Mouse (Mus musculus) forebrain, embryonic 15.5 days (tissue): ENCODE results near the gene Ndufc2. TPM values are rescaled to one million over a fixed set of nuclear protein-coding genes. Genes with fewer than 3 reads are reported as not detected.
"Not testable (repeated sequence)": the region's sequence is repeated elsewhere in the genome, so short reads cannot be mapped to it uniquely, and the experiment has no call there.

Experiments
- ATAC-seq: fragments of 200-750 bp; cut with Nextera tagmentation; replicated peaks from 2 replicates; pipeline ENCODE4 v1.8.0; 2017; ENCODE audit warnings: mild to moderate bottlenecking, moderate TSS enrichment, moderate library complexity
- H3K27ac ChIP-seq: fragments of 300-500 bp; sonication (generic); replicated peaks from 2 replicates; pipeline ENCODE4 v1.5.1; 2015; ENCODE audit warnings: mild to moderate bottlenecking, inconsistent platforms
- H3K27me3 ChIP-seq: fragments of 300-500 bp; sonication (generic); 2 replicates; pipeline ENCODE4 v1.6.1; 2015; ENCODE audit warnings: inconsistent platforms
- H3K36me3 ChIP-seq: fragments of 300-500 bp; sonication (generic); 2 replicates; pipeline ENCODE4 v1.6.1; 2015; ENCODE audit warnings: mild to moderate bottlenecking, inconsistent platforms
- H3K4me1 ChIP-seq: fragments of 300-500 bp; sonication (generic); 2 replicates; pipeline ENCODE4 v1.6.1; 2015; ENCODE audit warnings: inconsistent platforms
- H3K4me2 ChIP-seq: fragments of 300-500 bp; sonication (generic); replicated peaks from 2 replicates; pipeline ENCODE4 v1.6.1; 2015; ENCODE audit warnings: mild to moderate bottlenecking, inconsistent platforms
- H3K4me3 ChIP-seq: fragments of 300-500 bp; sonication (generic); 2 replicates; pipeline ENCODE4 v1.5.1; 2015; ENCODE audit warnings: mild to moderate bottlenecking, inconsistent platforms
- H3K9ac ChIP-seq: fragments of 300-500 bp; sonication (generic); replicated peaks from 2 replicates; pipeline ENCODE4 v1.6.1; 2015; ENCODE audit warnings: mild to moderate bottlenecking, inconsistent platforms
- H3K9me3 ChIP-seq: fragments of 300-500 bp; sonication (generic); 2 replicates; pipeline ENCODE4 v1.6.1; 2016; ENCODE audit warnings: inconsistent platforms
- WGBS: fragments of 180-500 bp; shearing (Covaris S2); methylation state at CpG from one replicate; pipeline ENCODE4 v1.1.7; 2015; ENCODE audit warnings: mixed read lengths; 5-methylcytosine and 5-hydroxymethylcytosine counted together
- polyA plus RNA-seq: library from polyadenylated mRNA; unstranded; fragments of >200 nt; fragmentation: Nextera tagmentation; extraction: Ambion mirVana; gene quantifications from 2 replicates; pipeline ENCODE4 v1.2.1, GENCODE M21; 2015

The Ndufc2 gene
- polyA plus RNA-seq, 1 experiment from 2014 or later, result 460 TPM

DNA sequence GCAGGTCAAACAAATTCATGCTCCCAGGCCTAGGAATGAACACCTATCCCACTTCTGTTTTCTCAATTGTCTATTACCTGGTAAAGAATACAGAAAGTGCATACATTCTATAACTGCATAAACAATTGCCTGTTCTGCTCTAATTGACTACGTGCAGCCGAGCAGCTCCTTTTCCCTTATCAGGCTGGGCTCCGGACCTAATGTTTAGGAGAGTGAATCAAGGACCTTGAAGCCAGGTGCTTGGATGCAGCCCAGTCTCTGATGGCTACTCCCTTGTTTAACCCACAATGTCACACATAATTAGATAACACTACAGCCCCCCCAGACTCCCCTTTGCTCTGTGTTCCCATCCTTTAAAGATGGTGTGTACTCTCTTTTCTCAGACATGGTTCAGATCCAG is 33.7 kb downstream of the Ndufc2 start:
- WGBS, result 59% methylated on average over 3 of the region's 3 CpGs
- not testable (repeated sequence) for H3K27me3 ChIP-seq, ATAC-seq

DNA sequence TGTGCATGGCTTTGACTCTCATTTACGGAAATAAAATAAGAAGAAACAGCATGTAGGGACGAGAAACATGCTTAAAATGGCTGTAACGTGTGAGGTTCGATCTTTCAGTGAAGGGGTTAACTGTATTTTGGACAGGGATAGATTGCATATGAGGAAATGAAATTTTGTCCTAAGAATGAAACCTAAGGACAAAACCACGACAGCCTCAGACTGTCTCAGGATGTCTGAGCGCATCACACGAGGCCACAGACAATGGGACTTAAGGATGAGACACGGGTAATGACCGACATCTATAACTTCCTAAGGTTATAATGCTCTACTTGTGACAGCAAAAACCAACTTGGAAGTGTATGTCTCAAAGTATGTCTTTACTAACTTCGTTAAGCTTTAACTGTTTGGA is 34.7 kb downstream of the Ndufc2 start:
- Histone ChIP-seq H3K9me3 (no peaks in the 10 kb centered on the region), H3K9ac (no peak overlapping the region), H3K27ac (no peak overlapping the region), H3K4me1 (peaks cover 14% of the 10 kb centered on the region), H3K27me3 (no peaks in the 10 kb centered on the region), H3K36me3 (no peaks in the 10 kb centered on the region), H3K4me3 (no peak overlapping the region), H3K4me2 (no peak overlapping the region)
- ATAC-seq, result no peak
- WGBS, result 83% methylated on average over 10 of the region's 10 CpGs

More for the DNA sequence above, 33.7 kb downstream of the Ndufc2 start:
- H3K4me3 ChIP-seq, H3K36me3 ChIP-seq, H3K9me3 ChIP-seq, H3K9ac ChIP-seq, H3K27ac ChIP-seq, H3K4me2 ChIP-seq: not testable (repeated sequence)
- H3K4me1 ChIP-seq, result peaks cover 20% of the 10 kb centered on the region

DNA sequence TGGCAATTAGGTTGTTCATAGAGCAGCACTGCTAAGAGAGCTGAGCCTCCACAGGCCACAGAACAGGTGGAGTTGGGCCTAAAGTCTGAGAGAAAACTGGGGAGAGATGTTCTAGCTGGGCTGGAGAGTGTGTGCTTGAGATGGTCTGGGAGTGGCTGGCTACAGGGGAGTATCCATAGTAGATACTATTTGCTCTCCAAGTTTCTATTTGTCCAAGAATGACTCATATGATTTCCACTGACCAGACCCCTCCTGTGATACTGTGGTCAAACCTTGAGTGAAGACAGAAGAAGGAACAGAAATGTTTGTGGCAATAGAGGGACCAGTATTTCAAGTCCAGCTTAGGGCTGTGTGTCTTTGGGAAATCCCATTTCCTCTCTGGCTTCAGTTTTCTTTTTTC is 39.2 kb downstream of the Ndufc2 start:
- no peaks in the 10 kb centered on the region for H3K36me3 ChIP-seq
- no peak overlapping the region for H3K4me3 ChIP-seq
- peaks cover 3% of the 10 kb centered on the region; the same call in 1 of the 2 replicates for H3K4me1 ChIP-seq
- H3K9me3 ChIP-seq, result no peaks in the 10 kb centered on the region
- no peak for ATAC-seq
- no peaks in the 10 kb centered on the region for H3K27me3 ChIP-seq
- H3K27ac ChIP-seq, result no peak overlapping the region
- no peak overlapping the region for H3K9ac ChIP-seq
- H3K4me2 ChIP-seq, result no peak overlapping the region

DNA sequence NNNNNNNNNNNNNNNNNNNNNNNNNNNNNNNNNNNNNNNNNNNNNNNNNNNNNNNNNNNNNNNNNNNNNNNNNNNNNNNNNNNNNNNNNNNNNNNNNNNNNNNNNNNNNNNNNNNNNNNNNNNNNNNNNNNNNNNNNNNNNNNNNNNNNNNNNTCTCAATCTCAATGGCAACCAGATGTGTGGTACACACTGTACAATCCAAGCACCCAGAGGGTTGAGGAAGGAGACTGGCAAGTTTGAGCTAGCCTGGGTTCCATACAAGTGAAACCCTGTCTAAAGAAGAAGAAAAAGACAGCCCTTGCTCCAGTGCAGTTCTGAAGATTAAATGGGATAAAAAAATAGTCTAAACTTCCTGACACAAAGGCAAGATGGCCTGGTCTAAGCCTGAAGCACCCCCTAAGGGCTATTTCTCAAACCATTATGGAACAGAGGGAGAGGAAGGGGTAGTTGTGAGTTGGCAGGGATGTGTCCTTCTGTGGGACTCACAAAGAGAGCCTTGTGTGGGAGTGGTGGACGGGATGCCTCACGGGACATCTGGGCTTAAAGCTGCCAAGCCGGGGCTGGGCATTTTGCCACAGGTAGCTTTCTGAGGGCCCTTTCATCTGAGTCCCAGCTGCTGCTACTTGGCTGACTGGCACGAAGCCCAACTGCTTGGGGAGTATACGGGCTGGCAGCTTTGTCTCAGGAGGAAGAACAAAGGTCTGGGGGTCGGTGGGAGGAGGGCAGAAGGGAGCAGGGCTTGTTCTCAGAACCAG is 46.5 kb downstream of the Ndufc2 start:
- peaks cover 16% of the 10 kb centered on the region for H3K4me1 ChIP-seq
- H3K27ac ChIP-seq, result peak overlapping the region; percentile 96
- H3K4me2 ChIP-seq, result no peak overlapping the region
- no peaks in the 10 kb centered on the region for H3K36me3 ChIP-seq
- no peaks in the 10 kb centered on the region for H3K27me3 ChIP-seq
- no peaks in the 10 kb centered on the region for H3K9me3 ChIP-seq
- peak; percentile 96 for ATAC-seq
- WGBS, result 10% methylated on average over 6 of the region's 6 CpGs
- no peak overlapping the region for H3K4me3 ChIP-seq
- H3K9ac ChIP-seq, result 0 out of 2 replicates have a peak overlapping the region, but pooled peaks have one; percentile 1

DNA sequence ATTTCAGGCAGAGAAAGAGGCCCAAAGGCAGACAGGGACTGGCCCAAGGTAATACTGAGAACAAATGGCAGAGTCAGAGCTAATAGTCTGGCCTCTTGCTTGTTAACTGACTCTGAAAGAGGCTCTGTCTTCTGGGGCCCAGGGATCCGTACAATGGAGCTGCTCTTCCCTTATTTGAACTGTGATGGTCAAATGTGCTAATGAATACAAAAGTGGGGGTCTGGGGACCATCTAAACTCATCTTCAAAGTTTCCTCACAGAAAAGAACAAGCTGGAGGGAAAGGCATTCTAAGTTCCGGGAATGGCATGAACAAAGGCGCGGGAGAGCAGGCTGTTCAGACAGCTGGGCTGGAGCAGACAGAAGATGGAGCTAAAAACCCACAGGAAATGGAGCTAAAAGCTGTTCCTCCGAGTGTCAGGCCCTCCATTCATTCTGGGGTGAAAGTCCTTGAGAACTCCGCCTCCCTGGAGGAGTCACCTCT is 47.3 kb downstream of the Ndufc2 start:
- Histone ChIP-seq H3K36me3 (no peaks in the 10 kb centered on the region), H3K9ac (0 out of 2 replicates have a peak overlapping the region, but pooled peaks have one; percentile 1), H3K27ac (peak overlapping the region; percentile 96), H3K9me3 (no peaks in the 10 kb centered on the region), H3K4me1 (peaks cover 16% of the 10 kb centered on the region), H3K27me3 (no peaks in the 10 kb centered on the region), H3K4me3 (no peak overlapping the region), H3K4me2 (no peak overlapping the region)
- WGBS, result 21% methylated on average over 6 of the region's 6 CpGs
- peak; percentile 57 for ATAC-seq

DNA sequence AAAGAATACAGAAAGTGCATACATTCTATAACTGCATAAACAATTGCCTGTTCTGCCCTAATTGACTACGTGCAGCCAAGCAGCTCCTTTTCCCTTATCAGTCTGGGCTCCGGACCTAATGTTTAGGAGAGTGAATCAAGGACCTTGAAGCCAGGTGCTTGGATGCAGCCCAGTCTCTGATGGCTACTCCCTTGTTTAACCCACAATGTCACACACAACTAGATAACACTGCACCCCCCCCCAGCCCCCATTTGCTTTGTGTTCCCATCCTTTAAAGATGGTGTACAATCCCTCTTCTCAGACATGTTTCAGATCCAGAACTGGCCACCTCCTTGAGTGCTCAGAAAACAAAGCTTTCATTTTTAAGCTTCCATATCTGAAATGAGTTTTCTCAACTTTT is 51.2 kb downstream of the Ndufc2 start, which contains the start of gene Kctd14:
Gene Kctd14, plus strand, starts transcription at position 301 of the 400 bp plus-strand sequence.
- not testable (repeated sequence) for H3K4me3 ChIP-seq, H3K36me3 ChIP-seq, H3K27me3 ChIP-seq, H3K4me2 ChIP-seq, ATAC-seq, H3K9me3 ChIP-seq, H3K9ac ChIP-seq, H3K27ac ChIP-seq
- 75% methylated on average over 2 of the region's 2 CpGs for WGBS
- peaks cover 27% of the 10 kb centered on the region for H3K4me1 ChIP-seq

DNA sequence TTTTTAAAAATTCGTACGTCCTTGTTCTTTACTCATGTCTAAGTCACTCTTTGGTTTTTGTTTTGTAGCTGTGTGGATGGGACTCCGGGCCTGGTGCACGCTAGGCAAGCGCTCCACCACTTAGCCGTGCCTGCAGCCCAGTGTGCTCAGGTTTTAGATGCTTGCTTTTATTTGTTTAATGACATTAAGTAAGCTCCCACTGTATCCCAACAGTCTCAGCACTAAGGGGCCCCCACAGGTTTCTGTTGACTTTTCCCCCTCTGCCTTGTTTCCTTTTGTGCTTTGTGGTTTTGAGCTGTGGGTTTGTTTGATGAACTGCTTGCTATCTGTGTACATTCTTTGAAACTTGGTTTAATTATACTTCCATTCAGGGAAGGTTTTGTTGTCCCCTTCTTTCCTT is 52.4 kb downstream of the Ndufc2 start:
- ATAC-seq, result no peak
- Histone ChIP-seq H3K36me3 (no peaks in the 10 kb centered on the region), H3K27me3 (no peaks in the 10 kb centered on the region), H3K9ac (no peak overlapping the region), H3K9me3 (no peaks in the 10 kb centered on the region), H3K27ac (no peak overlapping the region), H3K4me1 (peaks cover 16% of the 10 kb centered on the region), H3K4me2 (no peak overlapping the region), H3K4me3 (no peak overlapping the region)
- 78% methylated on average over 6 of the region's 6 CpGs for WGBS

DNA sequence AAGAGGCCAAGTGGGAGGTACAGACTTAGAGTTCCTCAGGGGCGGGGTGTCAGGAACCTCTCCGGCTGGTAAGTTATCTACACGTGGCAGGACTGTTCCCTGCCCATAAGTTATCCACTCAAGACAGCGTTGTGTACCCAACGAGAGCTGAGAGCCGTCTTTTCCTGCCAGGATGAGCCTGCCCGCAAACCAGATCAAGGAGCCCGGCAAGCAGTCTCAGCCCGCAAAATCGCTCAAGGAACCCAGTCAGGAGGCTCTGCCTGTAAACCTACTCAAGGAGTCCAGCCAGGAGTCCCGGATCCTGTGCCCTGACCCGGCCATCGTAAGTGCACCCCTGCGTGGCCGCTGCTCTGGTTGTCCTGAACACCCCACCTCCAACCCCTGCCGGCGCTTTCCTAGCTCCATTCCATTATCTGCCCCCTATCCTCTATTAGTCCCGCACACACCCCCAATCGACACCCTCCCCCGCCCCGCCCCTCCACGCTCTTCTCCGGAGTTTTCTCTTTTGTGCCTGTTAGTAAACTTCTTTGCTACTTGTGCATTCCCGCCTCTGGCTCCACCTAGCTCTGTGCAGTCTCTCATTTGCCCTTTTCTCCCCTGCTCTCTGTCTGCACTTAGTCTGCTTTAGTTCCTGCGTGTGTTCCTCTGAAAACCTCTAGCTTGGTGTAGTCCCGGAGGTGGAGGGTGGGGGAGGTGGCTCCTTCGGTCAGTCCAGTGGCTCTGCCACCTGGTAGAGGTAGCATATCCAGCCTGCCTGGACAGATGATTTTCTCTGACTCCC is 53.5 kb downstream of the Ndufc2 start:
- no peak for ATAC-seq
- Histone ChIP-seq H3K27ac (no peak overlapping the region), H3K4me2 (peak overlapping the region; percentile 49), H3K4me3 (peak overlapping the region; percentile 30), H3K27me3 (no peaks in the 10 kb centered on the region), H3K9me3 (no peaks in the 10 kb centered on the region), H3K36me3 (no peaks in the 10 kb centered on the region), H3K9ac (peak overlapping the region; percentile 22; the same call in 1 of the 2 replicates), H3K4me1 (peaks cover 10% of the 10 kb centered on the region)
- WGBS, result 6% methylated on average over 27 of the region's 27 CpGs

DNA sequence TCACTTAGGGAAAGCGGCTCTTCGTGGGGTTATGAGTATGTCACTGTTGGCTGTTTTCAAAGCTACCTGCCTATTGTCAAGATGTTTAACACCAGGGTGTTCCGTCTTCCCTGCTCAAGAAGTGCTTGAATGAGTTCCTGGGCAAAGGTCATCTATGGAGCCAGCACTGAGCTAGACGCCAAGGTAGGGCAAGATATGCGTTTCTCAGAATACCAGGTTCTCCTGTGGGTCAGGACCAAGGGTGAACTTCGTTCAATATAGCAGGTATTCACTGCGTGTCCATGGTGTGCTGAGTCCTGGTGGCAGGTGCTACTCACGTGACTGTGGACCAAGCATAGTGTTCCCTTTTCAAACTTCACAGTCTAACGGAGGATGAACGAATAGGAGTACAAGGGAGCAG is 55.0 kb downstream of the Ndufc2 start:
- no peak for ATAC-seq
- H3K27me3 ChIP-seq, result no peaks in the 10 kb centered on the region
- H3K4me1 ChIP-seq, result peaks cover 10% of the 10 kb centered on the region
- 94% methylated on average over 10 of the region's 10 CpGs for WGBS
- no peak overlapping the region for H3K4me2 ChIP-seq
- H3K27ac ChIP-seq, result no peak overlapping the region
- no peaks in the 10 kb centered on the region for H3K36me3 ChIP-seq
- no peak overlapping the region for H3K4me3 ChIP-seq
- H3K9me3 ChIP-seq, result no peaks in the 10 kb centered on the region
- no peak overlapping the region for H3K9ac ChIP-seq

DNA sequence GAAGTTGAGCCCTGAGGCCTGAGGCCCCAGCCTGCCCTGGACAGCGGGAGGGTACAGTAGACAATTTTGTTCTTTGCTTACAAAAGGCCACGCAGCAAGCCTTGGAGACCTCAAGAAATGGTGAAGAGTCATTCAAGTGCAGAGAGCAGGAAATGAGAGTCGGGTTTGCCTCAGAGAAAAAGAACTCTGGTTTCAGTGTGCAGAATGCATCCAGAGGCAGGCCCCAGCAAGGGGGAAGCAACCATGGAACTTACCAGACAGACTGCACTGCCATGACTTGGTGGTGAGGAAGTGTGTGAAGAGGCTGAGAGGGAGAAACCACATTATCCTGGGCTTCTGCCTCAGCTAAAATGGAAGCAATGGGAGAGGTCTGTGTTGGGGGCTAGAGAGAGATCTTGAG is 55.8 kb downstream of the Ndufc2 start:
- no peak for ATAC-seq
- Histone ChIP-seq H3K4me2 (no peak overlapping the region), H3K4me1 (peaks cover 10% of the 10 kb centered on the region), H3K9me3 (no peaks in the 10 kb centered on the region), H3K27me3 (no peaks in the 10 kb centered on the region), H3K4me3 (no peak overlapping the region), H3K27ac (no peak overlapping the region), H3K36me3 (no peaks in the 10 kb centered on the region), H3K9ac (no peak overlapping the region)
- 81% methylated on average over 3 of the region's 3 CpGs for WGBS
